Mouse (Mus musculus): ENCODE measurements around the gene Arpc4. TPM values are rescaled to one million over a fixed set of nuclear protein-coding genes. Genes with fewer than 3 reads are reported as not detected.
"Not testable (repeated sequence)": the region's sequence is repeated elsewhere in the genome, so short reads cannot be mapped to it uniquely, and the experiment has no call there.

The Arpc4 gene
- 14.4 and 15.3 TPM in 2 replicates for polyA plus RNA-seq (2012; rRNA removed)

GRCm38 (mm10) chr6:113377496-113378385 is at the start of gene Arpc4, which contains the start of gene Tada3:
Gene Arpc4 (plus strand): TSS chr6:113378115.
Gene Tada3 (minus strand): TSS chr6:113377883.
- Histone ChIP-seq H3K4me1 (ENCODE audit: control insufficient read depth, insufficient read depth, low read length) (peaks cover 7% of the 10 kb centered on the region), H3K27ac (ENCODE audit: control insufficient read depth, insufficient read depth, low read depth, low read length) (peak within 1 kb of the TSS; percentile 99), H3K36me3 (ENCODE audit: control insufficient read depth, insufficient read depth, low read length) (peaks cover 7% of the 10 kb centered on the region), H3K27me3 (ENCODE audit: control insufficient read depth, insufficient read depth, low read length) (no peaks in the 10 kb centered on the region), H3K4me3 (ENCODE audit: control insufficient read depth, low read depth, low read length) (peak within 1 kb of the TSS; percentile 89)
- TF ChIP-seq CTCF (IDR thresholded peaks at IDR 0.05; ENCODE audit: control insufficient read depth, insufficient read depth, insufficient replicate concordance, low read depth, low read length) (no peak), POLR2A (IDR thresholded peaks at IDR 0.05; ENCODE audit: control insufficient read depth, low read depth, low read length) (peak; percentile 60)

- peaks cover 2% of the 10 kb centered on the region; the same call in 1 of the 2 replicates for H3K36me3 ChIP-seq (ENCODE audit: control insufficient read depth, insufficient read depth, low read length)
- no peaks in the 10 kb centered on the region for H3K27me3 ChIP-seq (ENCODE audit: control insufficient read depth, insufficient read depth, low read length)
- H3K4me1 ChIP-seq (ENCODE audit: control insufficient read depth, insufficient read depth, low read length) = no peaks in the 10 kb centered on the region; the same call in 1 of the 2 replicates
- no peak overlapping the region for H3K27ac ChIP-seq (ENCODE audit: control insufficient read depth, insufficient read depth, low read depth, low read length)
- H3K4me3 ChIP-seq (ENCODE audit: control insufficient read depth, low read depth, low read length) = no peak overlapping the region
- TF ChIP-seq CTCF (IDR thresholded peaks at IDR 0.05; ENCODE audit: control insufficient read depth, insufficient read depth, insufficient replicate concordance, low read depth, low read length) = no peak
- TF ChIP-seq POLR2A (IDR thresholded peaks at IDR 0.05; ENCODE audit: control insufficient read depth, low read depth, low read length) = no peak
These were observed 48.5 kb upstream of the Arpc4 start for GRCm38 (mm10) chr6:113329396-113329795.

GRCm38 (mm10) chr6:113330547-113330946 is 47.4 kb upstream of the Arpc4 start:
- Histone ChIP-seq H3K4me1 (ENCODE audit: control insufficient read depth, insufficient read depth, low read length) (no peaks in the 10 kb centered on the region; the same call in 1 of the 2 replicates), H3K27me3 (ENCODE audit: control insufficient read depth, insufficient read depth, low read length) (no peaks in the 10 kb centered on the region), H3K27ac (ENCODE audit: control insufficient read depth, insufficient read depth, low read depth, low read length) (no peak overlapping the region), H3K36me3 (ENCODE audit: control insufficient read depth, insufficient read depth, low read length) (peaks cover 3% of the 10 kb centered on the region), H3K4me3 (ENCODE audit: control insufficient read depth, low read depth, low read length) (no peak overlapping the region)
- no peak for TF ChIP-seq CTCF (IDR thresholded peaks at IDR 0.05; ENCODE audit: control insufficient read depth, insufficient read depth, insufficient replicate concordance, low read depth, low read length)
- no peak for TF ChIP-seq POLR2A (IDR thresholded peaks at IDR 0.05; ENCODE audit: control insufficient read depth, low read depth, low read length)

- H3K36me3 ChIP-seq (ENCODE audit: control insufficient read depth, insufficient read depth, low read length) = peaks cover 5% of the 10 kb centered on the region
- TF ChIP-seq POLR2A (IDR thresholded peaks at IDR 0.05; ENCODE audit: control insufficient read depth, low read depth, low read length) = no peak
- TF ChIP-seq CTCF (IDR thresholded peaks at IDR 0.05; ENCODE audit: control insufficient read depth, insufficient read depth, insufficient replicate concordance, low read depth, low read length) = no peak
- H3K27ac ChIP-seq (ENCODE audit: control insufficient read depth, insufficient read depth, low read depth, low read length) = no peak overlapping the region
These were observed 46.2 kb upstream of the Arpc4 start for GRCm38 (mm10) chr6:113331721-113332120.

GRCm38 (mm10) chr6:113332734-113333133 is 45.2 kb upstream of the Arpc4 start:
- H3K4me3 ChIP-seq (ENCODE audit: control insufficient read depth, low read depth, low read length); H3K27ac ChIP-seq (ENCODE audit: control insufficient read depth, insufficient read depth, low read depth, low read length); H3K4me1 ChIP-seq (ENCODE audit: control insufficient read depth, insufficient read depth, low read length); H3K36me3 ChIP-seq (ENCODE audit: control insufficient read depth, insufficient read depth, low read length); H3K27me3 ChIP-seq (ENCODE audit: control insufficient read depth, insufficient read depth, low read length): not testable (repeated sequence)

More at GRCm38 (mm10) chr6:113331721-113332120, 46.2 kb upstream of the Arpc4 start:
- no peak overlapping the region for H3K4me3 ChIP-seq (ENCODE audit: control insufficient read depth, low read depth, low read length)
- no peaks in the 10 kb centered on the region; the same call in 1 of the 2 replicates for H3K4me1 ChIP-seq (ENCODE audit: control insufficient read depth, insufficient read depth, low read length)
- H3K27me3 ChIP-seq (ENCODE audit: control insufficient read depth, insufficient read depth, low read length) = no peaks in the 10 kb centered on the region

GRCm38 (mm10) chr6:113333137-113333950 is 44.6 kb upstream of the Arpc4 start:
- TF ChIP-seq POLR2A (IDR thresholded peaks at IDR 0.05; ENCODE audit: control insufficient read depth, low read depth, low read length) = no peak
- no peak for TF ChIP-seq CTCF (IDR thresholded peaks at IDR 0.05; ENCODE audit: control insufficient read depth, insufficient read depth, insufficient replicate concordance, low read depth, low read length)
- H3K36me3 ChIP-seq (ENCODE audit: control insufficient read depth, insufficient read depth, low read length) = peaks cover 5% of the 10 kb centered on the region
- H3K4me3 ChIP-seq (ENCODE audit: control insufficient read depth, low read depth, low read length) = no peak overlapping the region
- H3K27me3 ChIP-seq (ENCODE audit: control insufficient read depth, insufficient read depth, low read length) = no peaks in the 10 kb centered on the region
- H3K27ac ChIP-seq (ENCODE audit: control insufficient read depth, insufficient read depth, low read depth, low read length) = no peak overlapping the region
- no peaks in the 10 kb centered on the region; the same call in 1 of the 2 replicates for H3K4me1 ChIP-seq (ENCODE audit: control insufficient read depth, insufficient read depth, low read length)

- Histone ChIP-seq H3K27ac (ENCODE audit: control insufficient read depth, insufficient read depth, low read depth, low read length) (no peak overlapping the region; the same call in 1 of the 2 replicates), H3K4me3 (ENCODE audit: control insufficient read depth, low read depth, low read length) (no peak overlapping the region), H3K4me1 (ENCODE audit: control insufficient read depth, insufficient read depth, low read length) (no peaks in the 10 kb centered on the region), H3K36me3 (ENCODE audit: control insufficient read depth, insufficient read depth, low read length) (peaks cover 5% of the 10 kb centered on the region), H3K27me3 (ENCODE audit: control insufficient read depth, insufficient read depth, low read length) (no peaks in the 10 kb centered on the region)
- no peak for TF ChIP-seq CTCF (IDR thresholded peaks at IDR 0.05; ENCODE audit: control insufficient read depth, insufficient read depth, insufficient replicate concordance, low read depth, low read length)
- no peak for TF ChIP-seq POLR2A (IDR thresholded peaks at IDR 0.05; ENCODE audit: control insufficient read depth, low read depth, low read length)
These were observed 43.7 kb upstream of the Arpc4 start for GRCm38 (mm10) chr6:113334216-113334615.
